Mouse (Mus musculus): ENCODE data around the gene Ppp6r3. TPM values are rescaled to one million over a fixed set of nuclear protein-coding genes. Genes with fewer than 3 reads are reported as not detected.

The Ppp6r3 gene
- polyA plus RNA-seq, 1 experiment from 2014 or later: 41.3 TPM

DNA sequence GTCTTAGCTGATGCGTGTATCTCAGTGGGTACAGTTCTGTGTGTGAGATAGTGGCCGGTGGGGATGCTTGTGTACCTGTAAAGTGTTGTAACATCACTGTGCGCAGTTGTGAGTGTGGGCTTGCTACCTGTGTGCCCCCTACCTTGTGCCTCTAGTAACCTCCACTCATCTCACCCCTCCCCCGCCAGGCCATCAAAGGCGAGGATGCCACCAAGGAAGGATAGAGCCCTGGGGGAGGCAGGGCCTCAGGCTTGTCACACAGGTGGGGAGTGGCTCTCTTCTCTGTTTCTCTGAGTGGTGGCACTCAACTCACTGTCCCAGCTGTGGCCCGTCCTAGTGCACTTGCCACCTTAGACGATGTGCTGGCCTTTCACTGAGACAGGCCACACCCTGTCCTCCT is 144.5 kb downstream of the Ppp6r3 start:
- WGBS: 70% methylated on average over 7 of the region's 7 CpGs
- Histone ChIP-seq H3K9ac (no peak overlapping the region), H3K9me3 (replicated peaks) (no peaks in the 10 kb centered on the region), H3K27me3 (no peaks in the 10 kb centered on the region), H3K36me3 (no peaks in the 10 kb centered on the region), H3K4me1 (replicated peaks) (no peaks in the 10 kb centered on the region), H3K4me3 (no peak overlapping the region), H3K27ac (no peak overlapping the region), H3K4me2 (no peak overlapping the region)
- ATAC-seq (replicated peaks; ENCODE audit: insufficient number of reproducible peaks, insufficient read depth, low FRiP score, low read depth): no peak

GRCm38 (mm10) chr19:3429156-3429816 is 146.3 kb downstream of the Ppp6r3 start:
- no peak overlapping the region for H3K9ac ChIP-seq
- ATAC-seq (replicated peaks; ENCODE audit: insufficient number of reproducible peaks, insufficient read depth, low FRiP score, low read depth): no peak
- H3K36me3 ChIP-seq: no peaks in the 10 kb centered on the region
- H3K9me3 ChIP-seq (replicated peaks): no peaks in the 10 kb centered on the region
- 59% methylated on average over 7 of the region's 7 CpGs for WGBS
- no peaks in the 10 kb centered on the region for H3K4me1 ChIP-seq (replicated peaks)
- no peak overlapping the region for H3K27ac ChIP-seq
- no peak overlapping the region for H3K4me3 ChIP-seq
- no peaks in the 10 kb centered on the region for H3K27me3 ChIP-seq
- no peak overlapping the region for H3K4me2 ChIP-seq

GRCm38 (mm10) chr19:3428057-3428830 is 147.3 kb downstream of the Ppp6r3 start:
- H3K9me3 ChIP-seq (replicated peaks): no peaks in the 10 kb centered on the region
- H3K4me1 ChIP-seq (replicated peaks): no peaks in the 10 kb centered on the region
- WGBS: 76% methylated on average over 15 of the region's 15 CpGs
- ATAC-seq (replicated peaks; ENCODE audit: insufficient number of reproducible peaks, insufficient read depth, low FRiP score, low read depth): no peak
- H3K27ac ChIP-seq: no peak overlapping the region
- no peak overlapping the region for H3K4me2 ChIP-seq
- no peak overlapping the region for H3K9ac ChIP-seq
- H3K36me3 ChIP-seq: no peaks in the 10 kb centered on the region
- no peaks in the 10 kb centered on the region for H3K27me3 ChIP-seq
- H3K4me3 ChIP-seq: no peak overlapping the region

DNA sequence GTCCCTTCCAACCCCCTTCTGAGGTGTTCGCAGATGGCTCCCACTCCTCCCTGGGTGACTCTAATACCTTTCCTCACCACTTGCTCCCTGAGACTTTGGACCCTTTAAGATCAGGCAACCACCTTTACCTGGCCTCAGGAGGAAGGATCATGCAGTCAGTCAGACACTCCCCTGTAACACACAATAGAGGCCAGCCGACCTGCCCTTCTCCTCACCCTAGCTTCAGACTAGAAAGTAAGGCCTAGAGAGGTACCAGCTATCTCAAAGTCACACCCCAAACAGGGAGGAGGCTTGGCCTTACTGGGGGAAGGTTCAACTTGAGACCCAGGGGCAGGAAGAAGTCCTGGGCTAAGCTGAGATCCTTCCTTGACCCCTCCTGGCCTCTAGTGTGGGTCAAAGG is 151.3 kb downstream of the Ppp6r3 start:
- no peak overlapping the region for H3K9ac ChIP-seq
- no peak overlapping the region for H3K4me2 ChIP-seq
- ATAC-seq (replicated peaks; ENCODE audit: insufficient number of reproducible peaks, insufficient read depth, low FRiP score, low read depth): no peak
- H3K4me3 ChIP-seq: no peak overlapping the region
- no peak overlapping the region for H3K27ac ChIP-seq
- 64% methylated on average over 2 of the region's 2 CpGs for WGBS
- H3K36me3 ChIP-seq: no peaks in the 10 kb centered on the region
- H3K27me3 ChIP-seq: no peaks in the 10 kb centered on the region
- H3K9me3 ChIP-seq (replicated peaks): no peaks in the 10 kb centered on the region
- no peaks in the 10 kb centered on the region for H3K4me1 ChIP-seq (replicated peaks)

DNA sequence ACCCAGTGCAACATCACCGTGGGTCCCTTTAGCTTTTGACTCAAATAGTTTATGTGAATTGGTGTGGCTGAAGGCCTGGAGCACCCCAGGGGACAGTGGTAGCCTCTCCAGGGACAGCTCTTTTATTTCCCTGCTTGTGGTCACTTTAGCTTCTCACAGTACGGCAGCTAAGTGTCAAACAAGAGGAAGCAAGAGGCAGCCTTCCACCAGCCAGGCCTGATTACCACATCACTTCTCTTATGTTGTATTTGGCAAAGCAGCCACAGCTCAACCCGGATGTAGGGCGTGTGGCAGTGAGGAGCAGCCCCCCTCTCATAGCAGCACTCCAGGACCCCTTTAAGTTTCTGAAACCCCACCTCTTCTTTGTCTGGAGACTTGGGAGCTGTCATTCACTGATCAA is 152.6 kb downstream of the Ppp6r3 start:
- H3K4me2 ChIP-seq: no peak overlapping the region
- no peaks in the 10 kb centered on the region for H3K9me3 ChIP-seq (replicated peaks)
- ATAC-seq (replicated peaks; ENCODE audit: insufficient number of reproducible peaks, insufficient read depth, low FRiP score, low read depth): no peak
- WGBS: 47% methylated on average over 4 of the region's 4 CpGs
- H3K27ac ChIP-seq: no peak overlapping the region
- no peak overlapping the region for H3K9ac ChIP-seq
- no peaks in the 10 kb centered on the region for H3K36me3 ChIP-seq
- no peaks in the 10 kb centered on the region for H3K4me1 ChIP-seq (replicated peaks)
- H3K4me3 ChIP-seq: no peak overlapping the region
- H3K27me3 ChIP-seq: no peaks in the 10 kb centered on the region

GRCm38 (mm10) chr19:3422488-3422887 is 153.1 kb downstream of the Ppp6r3 start:
- Histone ChIP-seq H3K27ac (no peak overlapping the region), H3K4me1 (replicated peaks) (no peaks in the 10 kb centered on the region), H3K27me3 (0 out of 2 replicates have a peak, but pooled peaks cover 2% of the 10 kb centered on the region), H3K4me3 (no peak overlapping the region), H3K36me3 (no peaks in the 10 kb centered on the region), H3K4me2 (no peak overlapping the region), H3K9ac (no peak overlapping the region), H3K9me3 (replicated peaks) (no peaks in the 10 kb centered on the region)
- WGBS: 73% methylated on average over 6 of the region's 6 CpGs
- no peak for ATAC-seq (replicated peaks; ENCODE audit: insufficient number of reproducible peaks, insufficient read depth, low FRiP score, low read depth)

DNA sequence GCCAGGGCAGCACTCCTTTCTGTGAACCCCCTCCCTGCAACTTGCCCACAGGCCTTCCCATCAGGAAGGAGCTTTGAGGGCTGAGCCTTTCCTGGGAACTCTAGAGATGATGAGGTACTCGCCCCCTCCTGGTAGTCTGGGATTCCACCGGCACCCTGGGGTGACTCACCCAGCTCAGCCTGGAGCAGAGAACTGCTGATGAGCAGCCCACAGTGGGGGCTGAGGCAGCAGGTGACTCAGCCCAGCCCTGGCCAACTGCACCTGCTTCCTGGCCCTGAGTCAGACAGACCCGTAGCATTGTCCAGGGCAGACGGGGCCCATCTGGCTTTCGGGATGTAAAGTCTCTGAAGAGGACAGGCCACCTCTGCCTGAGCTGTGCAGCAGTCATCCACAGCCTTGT is 156.3 kb downstream of the Ppp6r3 start:
- no peak overlapping the region for H3K27ac ChIP-seq
- WGBS: 36% methylated on average over 5 of the region's 5 CpGs
- no peak overlapping the region for H3K9ac ChIP-seq
- no peaks in the 10 kb centered on the region for H3K36me3 ChIP-seq
- no peak for ATAC-seq (replicated peaks; ENCODE audit: insufficient number of reproducible peaks, insufficient read depth, low FRiP score, low read depth)
- H3K9me3 ChIP-seq (replicated peaks): no peaks in the 10 kb centered on the region
- H3K27me3 ChIP-seq: peaks cover 21% of the 10 kb centered on the region
- H3K4me1 ChIP-seq (replicated peaks): peaks cover 5% of the 10 kb centered on the region
- H3K4me3 ChIP-seq: no peak overlapping the region
- no peak overlapping the region for H3K4me2 ChIP-seq

DNA sequence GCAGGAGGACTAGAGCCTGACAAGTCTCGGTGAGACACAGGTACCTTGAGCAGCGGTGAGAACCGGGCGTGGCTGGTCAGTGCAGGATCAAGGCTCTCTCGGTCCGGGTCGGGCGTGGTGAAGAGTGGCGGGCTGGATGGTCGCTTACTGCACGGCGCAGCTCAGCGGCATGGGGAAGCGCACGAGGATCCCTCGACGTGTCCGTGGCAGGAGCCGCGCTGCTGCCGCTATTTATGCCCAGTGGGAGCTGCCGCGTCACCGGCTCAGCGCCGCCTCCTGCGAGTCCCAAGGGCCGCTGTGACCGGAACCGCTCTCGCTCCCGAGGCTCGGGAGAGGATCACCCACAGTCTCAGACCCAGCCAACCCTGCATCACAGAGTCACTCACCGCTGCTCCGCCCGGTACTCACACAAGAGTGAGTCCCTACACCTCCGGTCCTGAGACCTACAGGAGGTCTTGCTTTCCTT is 161.2 kb downstream of the Ppp6r3 start, which contains the start of gene Gal:
Gene Gal (minus strand): TSS at position 277 of the 466 bp plus-strand sequence.
- no peaks in the 10 kb centered on the region for H3K9me3 ChIP-seq (replicated peaks)
- peak within 1 kb of the TSS; percentile 64 for H3K4me2 ChIP-seq
- no peak within 1 kb of the TSS for H3K27ac ChIP-seq
- H3K36me3 ChIP-seq: no peaks in the 10 kb centered on the region
- H3K9ac ChIP-seq: peak within 1 kb of the TSS; percentile 38; the same call in 1 of the 2 replicates
- H3K4me1 ChIP-seq (replicated peaks): peaks cover 9% of the 10 kb centered on the region
- 3% methylated on average over 37 of the region's 37 CpGs for WGBS
- no peak; the same call in 1 of the 2 replicates for ATAC-seq (replicated peaks; ENCODE audit: insufficient number of reproducible peaks, insufficient read depth, low FRiP score, low read depth)
- peaks cover 57% of the 10 kb centered on the region for H3K27me3 ChIP-seq
- H3K4me3 ChIP-seq: peak within 1 kb of the TSS; percentile 38

- Histone ChIP-seq H3K4me2 (no peak overlapping the region), H3K4me1 (replicated peaks) (peaks cover 16% of the 10 kb centered on the region), H3K27ac (no peak overlapping the region), H3K9ac (no peak overlapping the region), H3K36me3 (no peaks in the 10 kb centered on the region), H3K4me3 (no peak overlapping the region), H3K9me3 (replicated peaks) (no peaks in the 10 kb centered on the region), H3K27me3 (peaks cover 7% of the 10 kb centered on the region)
- 50% methylated on average over 1 of the region's 1 CpGs for WGBS
- ATAC-seq (replicated peaks; ENCODE audit: insufficient number of reproducible peaks, insufficient read depth, low FRiP score, low read depth): no peak
Measured at GRCm38 (mm10) chr19:3405531-3406281, 169.8 kb downstream of the Ppp6r3 start.
